Mouse (Mus musculus) monocyte, adult 5-6 weeks (primary cell): ENCODE measurements around the gene Gm14862. TPM values are rescaled to one million over a fixed set of nuclear protein-coding genes. Genes with fewer than 3 reads are reported as not detected.
"Not testable (repeated sequence)": the region's sequence is repeated elsewhere in the genome, so short reads cannot be mapped to it uniquely, and the experiment has no call there.

Experiments
- ATAC-seq: fragments of 153-309, 156-312 bp; replicated peaks from 2 replicates; pipeline ENCODE4 v1.8.0; 2017; ENCODE audit warnings: mild to moderate bottlenecking; ENCODE audit not compliant: low TSS enrichment, insufficient number of reproducible peaks, severe bottlenecking, poor library complexity, low FRiP score
- total RNA-seq: library from RNA; stranded (forward); fragments of 200-1000, 200-491, 200-594 nt; gene quantifications from 3 replicates; pipeline ENCODE4 v1.2.3, GENCODE M21; 2017

The Gm14862 gene
- 2.9 TPM in 1 of 3 replicates, not detected in the others for total RNA-seq

- ATAC-seq = no peak
Measured at GRCm38 (mm10) chrX:9256766-9257165, at the start of gene Gm14862. Gene Gm14862, minus strand, starts transcription at chrX:9256899.

GRCm38 (mm10) chrX:9303455-9303854, 46.8 kb upstream of the Gm14862 start:
- no peak for ATAC-seq

- no peak for ATAC-seq
Measured at GRCm38 (mm10) chrX:9302791-9303190, 46.1 kb upstream of the Gm14862 start.

- no peak for ATAC-seq
Measured at GRCm38 (mm10) chrX:9298413-9298864, 41.7 kb upstream of the Gm14862 start.

GRCm38 (mm10) chrX:9293140-9293829, 36.6 kb upstream of the Gm14862 start:
- ATAC-seq = not testable (repeated sequence)

- ATAC-seq = not testable (repeated sequence)
Measured at GRCm38 (mm10) chrX:9283464-9283863, 26.8 kb upstream of the Gm14862 start, which contains the start of gene H2al1m. Gene H2al1m, plus strand, starts transcription at chrX:9283764.

- ATAC-seq = no peak
Measured at GRCm38 (mm10) chrX:9274321-9274720, 17.6 kb upstream of the Gm14862 start.

GRCm38 (mm10) chrX:9273377-9274002, 16.8 kb upstream of the Gm14862 start:
- no peak for ATAC-seq

GRCm38 (mm10) chrX:9272460-9273361, 16.0 kb upstream of the Gm14862 start, which contains the start of gene Xk:
Gene Xk, plus strand, starts transcription at chrX:9272756.
- ATAC-seq = peak; percentile 73

GRCm38 (mm10) chrX:9271947-9272459, 15.3 kb upstream of the Gm14862 start:
- no peak for ATAC-seq

- ATAC-seq = no peak
Measured at GRCm38 (mm10) chrX:9271112-9271511, 14.4 kb upstream of the Gm14862 start.

GRCm38 (mm10) chrX:9259267-9259666, 2.6 kb upstream of the Gm14862 start:
- no peak for ATAC-seq

- ATAC-seq = no peak
Measured at GRCm38 (mm10) chrX:9257831-9258230, 1.1 kb upstream of the Gm14862 start.

GRCm38 (mm10) chrX:9254901-9255300, 1.8 kb downstream of the Gm14862 start:
- no peak for ATAC-seq

- ATAC-seq = no peak
Measured at GRCm38 (mm10) chrX:9253990-9254389, 2.7 kb downstream of the Gm14862 start.

- no peak for ATAC-seq
Measured at GRCm38 (mm10) chrX:9248911-9249310, 7.8 kb downstream of the Gm14862 start.

- ATAC-seq = no peak
Measured at GRCm38 (mm10) chrX:9244603-9245336, 11.9 kb downstream of the Gm14862 start.

GRCm38 (mm10) chrX:9243381-9243864, 13.3 kb downstream of the Gm14862 start:
- ATAC-seq = no peak
